Mouse (Mus musculus) gastrocnemius, postnatal 14 days (tissue): ENCODE data around the gene Alcam. TPM values are rescaled to one million over a fixed set of nuclear protein-coding genes. Genes with fewer than 3 reads are reported as not detected.

Source experiments
- DNase-seq: peaks from one replicate; pipeline ENCODE4 v3.0.0; 2021; ENCODE audit warnings: mixed read lengths
- intact Hi-C: fragments of 180-260 bp; cut with DNase I; formaldehyde crosslinking; loops from one replicate; pipeline ENCODE4 v1.15.1; 2025; ENCODE audit warnings: low total_unique reads
- total RNA-seq, 2 experiments: library from RNA; stranded (reverse); gene quantifications; 2 replicates each; pipeline ENCODE4 v1.2.3; 2021

The Alcam gene
- total RNA-seq, 2 experiments from 2014 or later = 1.3 to 1.4 TPM

- intact Hi-C loops = no loop called here
Observed at GRCm38 (mm10) chr16:52443635-52444505, 10.0 kb downstream of the Alcam start.

GRCm38 (mm10) chr16:52443055-52443454 lies 10.8 kb downstream of the Alcam start:
- intact Hi-C loops = no loop called here
- no peak for DNase-seq

More at GRCm38 (mm10) chr16:52443635-52444505, 10.0 kb downstream of the Alcam start:
- no peak for DNase-seq

GRCm38 (mm10) chr16:52439600-52439999 lies 14.3 kb downstream of the Alcam start:
- no peak for DNase-seq
- intact Hi-C loops = no loop called here

- no peak for DNase-seq
- intact Hi-C loops = no loop called here
Observed at GRCm38 (mm10) chr16:52439007-52439406, 14.9 kb downstream of the Alcam start.

GRCm38 (mm10) chr16:52438216-52438904 lies 15.5 kb downstream of the Alcam start:
- no peak for DNase-seq
- intact Hi-C loops = no loop called here

- no peak for DNase-seq
- intact Hi-C loops = no loop called here
Observed at GRCm38 (mm10) chr16:52433189-52433588, 20.7 kb downstream of the Alcam start.

GRCm38 (mm10) chr16:52432072-52432471 lies 21.8 kb downstream of the Alcam start:
- intact Hi-C loops = no loop called here
- DNase-seq = no peak

GRCm38 (mm10) chr16:52431590-52431989 lies 22.3 kb downstream of the Alcam start:
- DNase-seq = no peak
- intact Hi-C loops = no loop called here

- DNase-seq = no peak
Observed at GRCm38 (mm10) chr16:52430073-52430472, 23.8 kb downstream of the Alcam start.

GRCm38 (mm10) chr16:52429661-52430060 lies 24.2 kb downstream of the Alcam start:
- no peak for DNase-seq
- intact Hi-C loops = no loop called here

More at GRCm38 (mm10) chr16:52430073-52430472, 23.8 kb downstream of the Alcam start:
- intact Hi-C loops = no loop called here

GRCm38 (mm10) chr16:52428505-52428904 lies 25.4 kb downstream of the Alcam start:
- DNase-seq = no peak
- intact Hi-C loops = no loop called here

GRCm38 (mm10) chr16:52418568-52419158 lies 35.2 kb downstream of the Alcam start:
- intact Hi-C loops = no loop called here
- DNase-seq = no peak

- intact Hi-C loops = no loop called here
- no peak for DNase-seq
Observed at GRCm38 (mm10) chr16:52417982-52418381, 35.9 kb downstream of the Alcam start.

- DNase-seq = no peak
- intact Hi-C loops = no loop called here
Observed at GRCm38 (mm10) chr16:52417146-52417545, 36.7 kb downstream of the Alcam start.

GRCm38 (mm10) chr16:52413714-52414113 lies 40.2 kb downstream of the Alcam start:
- intact Hi-C loops = no loop called here
- no peak for DNase-seq

GRCm38 (mm10) chr16:52406072-52406471 lies 47.8 kb downstream of the Alcam start:
- DNase-seq = no peak
- intact Hi-C loops = no loop called here

GRCm38 (mm10) chr16:52405272-52405671 lies 48.6 kb downstream of the Alcam start:
- intact Hi-C loops = no loop called here
- no peak for DNase-seq

- DNase-seq = no peak
- intact Hi-C loops = no loop called here
Observed at GRCm38 (mm10) chr16:52399112-52399511, 54.8 kb downstream of the Alcam start.

- no peak for DNase-seq
- intact Hi-C loops = no loop called here
Observed at GRCm38 (mm10) chr16:52386781-52387300, 67.0 kb downstream of the Alcam start.
